Mouse (Mus musculus): Measurements from ENCODE around the gene Peg12.
A peak's percentile ranks its signal among the peaks of the same experiment; 100 is the strongest.

Peg12 gene

GRCm38 (mm10) chr7:62463878-62464755 lies at the start of gene Peg12:
Gene Peg12 (minus strand): TSS chr7:62464510.
- peak; percentile 43 for DNase-seq (ENCODE audit: low spot score)

GRCm38 (mm10) chr7:62486139-62486538 lies 21.8 kb upstream of the Peg12 start:
- DNase-seq (ENCODE audit: low spot score): no peak

GRCm38 (mm10) chr7:62463007-62463877 lies 1.1 kb downstream of the Peg12 start:
- peak; percentile 8 for DNase-seq (ENCODE audit: low spot score)

GRCm38 (mm10) chr7:62462229-62463006 lies 1.9 kb downstream of the Peg12 start:
- DNase-seq (ENCODE audit: low spot score): no peak

GRCm38 (mm10) chr7:62452353-62452752 lies 12.0 kb downstream of the Peg12 start:
- no peak for DNase-seq (ENCODE audit: low spot score)

GRCm38 (mm10) chr7:62445431-62446165 lies 18.7 kb downstream of the Peg12 start:
- DNase-seq (ENCODE audit: low spot score): no peak

- DNase-seq (ENCODE audit: low spot score): no peak
These were observed 27.9 kb downstream of the Peg12 start for GRCm38 (mm10) chr7:62436394-62436793.

- DNase-seq (ENCODE audit: low spot score): no peak
These were observed 31.1 kb downstream of the Peg12 start for GRCm38 (mm10) chr7:62433243-62433642.

GRCm38 (mm10) chr7:62428337-62428736 lies 36.0 kb downstream of the Peg12 start:
- DNase-seq (ENCODE audit: low spot score): no peak

- DNase-seq (ENCODE audit: low spot score): no peak
These were observed 41.1 kb downstream of the Peg12 start for GRCm38 (mm10) chr7:62423210-62423609.

- DNase-seq (ENCODE audit: low spot score): no peak
These were observed 43.7 kb downstream of the Peg12 start for GRCm38 (mm10) chr7:62420566-62420965.

GRCm38 (mm10) chr7:62419493-62420360 lies 44.6 kb downstream of the Peg12 start, which contains the start of gene Mkrn3:
Gene Mkrn3 (minus strand): TSS chr7:62420139.
- peak; percentile 73 for DNase-seq (ENCODE audit: low spot score)

- DNase-seq (ENCODE audit: low spot score): no peak
These were observed 45.2 kb downstream of the Peg12 start for GRCm38 (mm10) chr7:62419105-62419492.

GRCm38 (mm10) chr7:62418346-62418745 lies 46.0 kb downstream of the Peg12 start:
- DNase-seq (ENCODE audit: low spot score): no peak

- DNase-seq (ENCODE audit: low spot score): no peak
These were observed 48.1 kb downstream of the Peg12 start for GRCm38 (mm10) chr7:62416173-62416572.

- DNase-seq (ENCODE audit: low spot score): no peak
These were observed 49.1 kb downstream of the Peg12 start for GRCm38 (mm10) chr7:62415222-62415621.
